Mouse (Mus musculus) kidney, embryonic 15.5 days (tissue): Measurements from ENCODE around the gene Myo18b. TPM values are rescaled to one million over a fixed set of nuclear protein-coding genes. Genes with fewer than 3 reads are reported as not detected.

Experiments
- ATAC-seq: fragments of 200-750 bp; cut with Nextera tagmentation; replicated peaks from 2 replicates; pipeline ENCODE4 v1.8.0; 2017; ENCODE audit warnings: moderate TSS enrichment; ENCODE audit not compliant: low FRiP score
- H3K27ac ChIP-seq: fragments of 300-500 bp; sonication (generic); 2 replicates; pipeline ENCODE4 v1.5.1; 2015; ENCODE audit warnings: mild to moderate bottlenecking, inconsistent platforms
- H3K27me3 ChIP-seq: fragments of 300-500 bp; sonication (generic); 2 replicates; pipeline ENCODE4 v1.6.1; 2015; ENCODE audit warnings: inconsistent platforms
- H3K36me3 ChIP-seq: fragments of 300-500 bp; sonication (generic); 2 replicates; pipeline ENCODE4 v1.6.1; 2015; ENCODE audit warnings: inconsistent platforms
- H3K4me1 ChIP-seq: fragments of 300-500 bp; sonication (generic); 2 replicates; pipeline ENCODE4 v1.6.1; 2015; ENCODE audit warnings: inconsistent platforms
- H3K4me2 ChIP-seq: fragments of 300-500 bp; sonication (generic); 2 replicates; pipeline ENCODE4 v1.6.1; 2015; ENCODE audit warnings: moderate library complexity, mild to moderate bottlenecking, inconsistent platforms
- H3K4me3 ChIP-seq: fragments of 300-500 bp; sonication (generic); replicated peaks from 2 replicates; pipeline ENCODE4 v1.5.1; 2015; ENCODE audit warnings: mild to moderate bottlenecking, inconsistent platforms
- H3K9ac ChIP-seq: fragments of 300-500 bp; sonication (generic); 2 replicates; pipeline ENCODE4 v1.6.1; 2015; ENCODE audit warnings: mild to moderate bottlenecking, inconsistent platforms
- H3K9me3 ChIP-seq: fragments of 300-500 bp; sonication (generic); replicated peaks from 2 replicates; pipeline ENCODE4 v1.6.1; 2016; ENCODE audit warnings: inconsistent platforms
- WGBS: fragments of 180-500 bp; shearing (Covaris S2); methylation state at CpG from one replicate; pipeline ENCODE4 v1.1.7; 2015; ENCODE audit warnings: mixed read lengths; 5-methylcytosine and 5-hydroxymethylcytosine counted together
- polyA plus RNA-seq: library from polyadenylated mRNA; unstranded; fragments of >200 nt; fragmentation: Nextera tagmentation; extraction: Ambion mirVana; gene quantifications from 2 replicates; pipeline ENCODE4 v1.2.1, GENCODE M21; 2015

Myo18b gene
- polyA plus RNA-seq, 1 experiment from 2014 or later = 0.22 TPM

- H3K27me3 ChIP-seq = peaks cover 27% of the 10 kb centered on the region
- H3K4me2 ChIP-seq = peak overlapping the region; percentile 49
- H3K4me3 ChIP-seq = peak overlapping the region; percentile 19
- no peak overlapping the region for H3K9ac ChIP-seq
- H3K27ac ChIP-seq = no peak overlapping the region
- WGBS = 6% methylated on average over 14 of the region's 14 CpGs
- ATAC-seq = 0 out of 2 replicates have a peak, but pooled peaks have one; percentile 38
- H3K4me1 ChIP-seq = peaks cover 20% of the 10 kb centered on the region
- no peaks in the 10 kb centered on the region for H3K9me3 ChIP-seq
- no peaks in the 10 kb centered on the region for H3K36me3 ChIP-seq
Measured at GRCm38 (mm10) chr5:112655529-112655928, 240.6 kb downstream of the Myo18b start.

DNA sequence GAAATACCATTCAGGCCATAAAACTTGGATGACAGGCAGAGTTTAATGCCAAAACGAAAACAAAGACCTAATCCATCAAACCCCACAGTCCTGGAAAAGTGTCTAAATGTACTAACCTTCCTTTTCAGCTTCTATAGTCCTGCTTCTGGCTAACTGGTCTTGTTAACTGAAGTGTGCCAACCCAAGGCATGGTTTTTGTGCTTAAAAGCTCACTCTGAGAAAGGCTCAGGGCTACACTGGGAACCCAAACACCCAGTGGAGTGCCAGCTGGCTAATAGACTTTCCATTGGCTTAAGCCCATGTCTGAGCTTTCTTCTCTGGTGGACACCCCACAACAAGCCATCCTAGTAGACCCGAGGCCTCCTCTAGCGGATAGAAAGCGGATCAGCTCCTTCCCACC lies 244.1 kb downstream of the Myo18b start:
- Histone ChIP-seq H3K4me1 (peaks cover 20% of the 10 kb centered on the region), H3K9me3 (no peaks in the 10 kb centered on the region), H3K27ac (no peak overlapping the region), H3K4me2 (no peak overlapping the region), H3K9ac (no peak overlapping the region), H3K36me3 (no peaks in the 10 kb centered on the region), H3K27me3 (peaks cover 24% of the 10 kb centered on the region), H3K4me3 (no peak overlapping the region)
- ATAC-seq = no peak
- 65% methylated on average over 4 of the region's 4 CpGs for WGBS

DNA sequence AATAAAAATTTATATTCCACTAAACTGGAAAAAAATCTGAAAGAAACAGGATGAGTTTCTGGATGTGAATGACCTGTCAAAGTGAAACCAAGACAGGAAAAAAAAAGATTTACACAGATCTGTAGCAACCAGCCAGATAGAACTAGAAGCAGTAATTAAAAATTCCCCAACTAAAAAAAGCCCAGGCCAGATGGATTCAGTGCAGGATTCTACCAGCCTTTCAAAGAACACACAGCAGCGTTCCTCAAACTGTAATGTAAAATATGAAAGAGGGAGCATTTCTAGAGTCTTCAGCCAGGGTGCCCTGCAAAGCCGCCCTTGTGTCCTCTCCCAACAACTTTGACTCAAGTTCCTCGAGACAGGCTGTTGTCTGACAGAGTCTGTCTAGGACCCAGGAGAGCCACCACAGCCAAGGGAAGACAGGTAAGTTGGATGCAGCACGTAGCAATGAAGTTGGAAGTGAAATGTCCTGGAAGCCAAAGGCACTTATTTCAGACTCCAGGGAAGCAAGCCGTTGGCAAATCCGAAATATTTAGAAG lies 246.9 kb downstream of the Myo18b start:
- Histone ChIP-seq H3K27me3 (peaks cover 2% of the 10 kb centered on the region; the same call in 1 of the 2 replicates), H3K4me3 (no peak overlapping the region), H3K9ac (no peak overlapping the region), H3K9me3 (no peaks in the 10 kb centered on the region), H3K4me1 (no peaks in the 10 kb centered on the region), H3K36me3 (no peaks in the 10 kb centered on the region), H3K4me2 (no peak overlapping the region), H3K27ac (no peak overlapping the region)
- no peak for ATAC-seq
- 82% methylated on average over 6 of the region's 6 CpGs for WGBS

GRCm38 (mm10) chr5:112646871-112647270 lies 249.3 kb downstream of the Myo18b start:
- 89% methylated on average over 2 of the region's 2 CpGs for WGBS
- Histone ChIP-seq H3K9ac (no peak overlapping the region), H3K4me3 (no peak overlapping the region), H3K27ac (no peak overlapping the region), H3K9me3 (no peaks in the 10 kb centered on the region), H3K27me3 (peaks cover 4% of the 10 kb centered on the region), H3K4me2 (no peak overlapping the region), H3K36me3 (no peaks in the 10 kb centered on the region), H3K4me1 (0 out of 2 replicates have a peak, but pooled peaks cover 6% of the 10 kb centered on the region)
- no peak for ATAC-seq

GRCm38 (mm10) chr5:112645535-112645934 lies 250.6 kb downstream of the Myo18b start:
- H3K4me1 ChIP-seq = peaks cover 15% of the 10 kb centered on the region
- no peak overlapping the region for H3K9ac ChIP-seq
- peaks cover 16% of the 10 kb centered on the region for H3K27me3 ChIP-seq
- H3K27ac ChIP-seq = no peak overlapping the region
- no peaks in the 10 kb centered on the region for H3K36me3 ChIP-seq
- ATAC-seq = no peak
- no peak overlapping the region for H3K4me3 ChIP-seq
- no peak overlapping the region for H3K4me2 ChIP-seq
- no peaks in the 10 kb centered on the region for H3K9me3 ChIP-seq
- WGBS = 88% methylated on average over 2 of the region's 2 CpGs

DNA sequence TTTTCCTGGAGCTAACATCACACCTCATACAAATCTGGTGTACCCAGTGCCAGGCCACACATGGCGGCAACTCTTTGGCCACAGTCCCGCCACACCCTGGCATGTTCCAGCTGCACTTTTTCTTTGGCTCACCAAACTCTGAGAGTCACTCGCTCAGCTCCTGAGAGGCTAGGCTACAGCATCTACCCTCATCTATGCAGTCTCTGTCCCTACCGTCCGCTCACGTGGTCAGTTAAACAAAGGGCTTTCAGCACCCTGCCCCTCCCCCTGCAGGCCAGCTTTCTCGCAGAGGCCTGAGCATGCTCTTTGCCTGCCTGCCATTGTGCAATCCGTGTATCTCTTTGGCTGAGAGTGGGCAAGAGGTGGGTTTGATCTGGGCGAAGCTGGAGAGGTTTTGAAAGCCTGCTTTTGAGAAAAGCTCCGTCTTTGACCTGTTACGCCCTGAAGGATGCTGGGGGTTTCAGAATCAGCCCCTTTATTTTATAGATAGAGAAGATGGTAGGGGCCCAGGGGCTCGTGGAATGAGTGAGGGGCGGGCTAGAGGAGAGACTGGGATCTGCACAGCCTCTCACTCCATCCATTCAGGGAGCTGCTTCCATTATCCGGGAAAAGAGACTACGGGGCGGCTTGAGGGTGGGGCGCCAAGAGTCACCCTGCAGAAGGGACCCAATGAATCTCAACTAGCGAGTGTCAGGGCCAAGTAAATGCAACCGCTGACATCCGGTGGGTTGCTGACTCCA lies 252.5 kb downstream of the Myo18b start:
- H3K4me2 ChIP-seq = no peak overlapping the region
- peaks cover 17% of the 10 kb centered on the region for H3K27me3 ChIP-seq
- peaks cover 18% of the 10 kb centered on the region for H3K4me1 ChIP-seq
- H3K9ac ChIP-seq = no peak overlapping the region
- no peak overlapping the region for H3K27ac ChIP-seq
- no peaks in the 10 kb centered on the region for H3K9me3 ChIP-seq
- 59% methylated on average over 20 of the region's 20 CpGs for WGBS
- no peaks in the 10 kb centered on the region for H3K36me3 ChIP-seq
- ATAC-seq = no peak
- H3K4me3 ChIP-seq = no peak overlapping the region

DNA sequence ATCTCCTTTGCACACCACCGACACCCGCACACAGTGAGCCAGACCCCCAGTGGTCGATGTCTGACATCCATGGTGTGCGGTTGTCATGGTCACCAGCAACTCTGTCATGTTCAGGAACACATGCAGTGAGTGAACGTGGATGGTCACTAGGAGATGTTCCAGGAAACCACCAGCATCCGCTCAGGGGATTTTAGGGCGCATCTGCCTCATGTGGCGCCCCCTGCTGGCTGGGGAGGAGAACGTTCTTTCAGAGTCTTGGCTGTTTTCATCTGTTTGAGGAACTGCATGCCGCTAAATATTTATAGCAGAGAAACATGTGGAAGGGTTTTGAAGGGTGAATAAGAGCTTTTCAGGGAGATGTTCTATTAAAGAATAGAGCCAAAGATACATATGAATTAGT lies 253.4 kb downstream of the Myo18b start:
- WGBS = 62% methylated on average over 10 of the region's 10 CpGs
- H3K4me3 ChIP-seq = no peak overlapping the region
- peaks cover 18% of the 10 kb centered on the region for H3K4me1 ChIP-seq
- H3K27me3 ChIP-seq = peaks cover 22% of the 10 kb centered on the region
- no peak overlapping the region for H3K27ac ChIP-seq
- no peak for ATAC-seq
- H3K9ac ChIP-seq = no peak overlapping the region
- no peak overlapping the region for H3K4me2 ChIP-seq
- no peaks in the 10 kb centered on the region for H3K36me3 ChIP-seq
- H3K9me3 ChIP-seq = no peaks in the 10 kb centered on the region

- peaks cover 18% of the 10 kb centered on the region for H3K4me1 ChIP-seq
- no peaks in the 10 kb centered on the region for H3K36me3 ChIP-seq
- no peak overlapping the region for H3K4me2 ChIP-seq
- no peak overlapping the region for H3K9ac ChIP-seq
- H3K27me3 ChIP-seq = peaks cover 26% of the 10 kb centered on the region
- H3K4me3 ChIP-seq = no peak overlapping the region
- no peak overlapping the region for H3K27ac ChIP-seq
- no peak for ATAC-seq
- no peaks in the 10 kb centered on the region for H3K9me3 ChIP-seq
Measured at GRCm38 (mm10) chr5:112641770-112642169, 254.4 kb downstream of the Myo18b start.

- Histone ChIP-seq H3K9ac (no peak overlapping the region; the same call in 1 of the 2 replicates), H3K4me3 (peak overlapping the region; percentile 22), H3K4me1 (peaks cover 18% of the 10 kb centered on the region), H3K27me3 (peaks cover 26% of the 10 kb centered on the region), H3K27ac (no peak overlapping the region), H3K9me3 (no peaks in the 10 kb centered on the region), H3K4me2 (peak overlapping the region; percentile 49), H3K36me3 (no peaks in the 10 kb centered on the region)
- ATAC-seq = no peak; the same call in 1 of the 2 replicates
- whole genome bisulfite sequencing = 12% methylated on average over 20 of the region's 20 CpGs
Measured at GRCm38 (mm10) chr5:112641131-112641530, 255.0 kb downstream of the Myo18b start.

- no peaks in the 10 kb centered on the region for H3K9me3 ChIP-seq
- ATAC-seq = peak; percentile 73; the same call in 1 of the 2 replicates
Measured at GRCm38 (mm10) chr5:112640651-112641050, 255.5 kb downstream of the Myo18b start.

More at GRCm38 (mm10) chr5:112640651-112641050, 255.5 kb downstream of the Myo18b start:
- H3K36me3 ChIP-seq = no peaks in the 10 kb centered on the region
- 16% methylated on average over 13 of the region's 13 CpGs for WGBS
- H3K4me1 ChIP-seq = peaks cover 18% of the 10 kb centered on the region
- H3K27ac ChIP-seq = no peak overlapping the region
- peak overlapping the region; percentile 49 for H3K4me2 ChIP-seq
- no peak overlapping the region for H3K9ac ChIP-seq
- H3K4me3 ChIP-seq = peak overlapping the region; percentile 22
- peaks cover 26% of the 10 kb centered on the region for H3K27me3 ChIP-seq
